Mouse (Mus musculus) liver, embryonic 14.5 days (tissue): Measurements from ENCODE around the gene Dixdc1.

Source experiments
- CTCF ChIP-seq: IDR thresholded peaks from 2 replicates; pipeline ENCODE4 v1.5.1; 2016; ENCODE audit warnings: antibody characterized with exemption, low read depth, control low read depth
- EP300 ChIP-seq: IDR thresholded peaks from 2 replicates; pipeline ENCODE4 v1.6.1; 2016; ENCODE audit warnings: antibody characterized with exemption, low read depth

- TF ChIP-seq CTCF, result no peak
- no peak for TF ChIP-seq EP300
Observed at GRCm38 (mm10) chr9:50659392-50660217, 79.7 kb downstream of the Dixdc1 start, which contains the start of gene Dlat.
